Mouse (Mus musculus): ENCODE results near the gene Gm6899.

GRCm38 (mm10) chr11:26585409-26586366, 7.4 kb upstream of the Gm6899 start:
- no peak for TF ChIP-seq HCFC1 (IDR thresholded peaks at IDR 0.05; ENCODE audit: borderline replicate concordance, insufficient read depth, low read length)
- no peak for TF ChIP-seq CHD2 (IDR thresholded peaks at IDR 0.05; ENCODE audit: low read depth, low read length)
- TF ChIP-seq ZC3H11A (IDR thresholded peaks at IDR 0.05; ENCODE audit: borderline replicate concordance, low read depth, low read length) = no peak
- no peak for TF ChIP-seq ZNF384 (IDR thresholded peaks at IDR 0.05; ENCODE audit: low read depth, low read length)

Measured in ES-E14 (cell line).